Mouse (Mus musculus) liver, embryonic 14.5 days (tissue): Measurements from ENCODE around the gene Cacng2.

Experiments used
- CTCF ChIP-seq: IDR thresholded peaks from 2 replicates; pipeline ENCODE4 v1.5.1; 2016; ENCODE audit warnings: antibody characterized with exemption, low read depth, control low read depth
- EP300 ChIP-seq: IDR thresholded peaks from 2 replicates; pipeline ENCODE4 v1.6.1; 2016; ENCODE audit warnings: antibody characterized with exemption, low read depth

DNA sequence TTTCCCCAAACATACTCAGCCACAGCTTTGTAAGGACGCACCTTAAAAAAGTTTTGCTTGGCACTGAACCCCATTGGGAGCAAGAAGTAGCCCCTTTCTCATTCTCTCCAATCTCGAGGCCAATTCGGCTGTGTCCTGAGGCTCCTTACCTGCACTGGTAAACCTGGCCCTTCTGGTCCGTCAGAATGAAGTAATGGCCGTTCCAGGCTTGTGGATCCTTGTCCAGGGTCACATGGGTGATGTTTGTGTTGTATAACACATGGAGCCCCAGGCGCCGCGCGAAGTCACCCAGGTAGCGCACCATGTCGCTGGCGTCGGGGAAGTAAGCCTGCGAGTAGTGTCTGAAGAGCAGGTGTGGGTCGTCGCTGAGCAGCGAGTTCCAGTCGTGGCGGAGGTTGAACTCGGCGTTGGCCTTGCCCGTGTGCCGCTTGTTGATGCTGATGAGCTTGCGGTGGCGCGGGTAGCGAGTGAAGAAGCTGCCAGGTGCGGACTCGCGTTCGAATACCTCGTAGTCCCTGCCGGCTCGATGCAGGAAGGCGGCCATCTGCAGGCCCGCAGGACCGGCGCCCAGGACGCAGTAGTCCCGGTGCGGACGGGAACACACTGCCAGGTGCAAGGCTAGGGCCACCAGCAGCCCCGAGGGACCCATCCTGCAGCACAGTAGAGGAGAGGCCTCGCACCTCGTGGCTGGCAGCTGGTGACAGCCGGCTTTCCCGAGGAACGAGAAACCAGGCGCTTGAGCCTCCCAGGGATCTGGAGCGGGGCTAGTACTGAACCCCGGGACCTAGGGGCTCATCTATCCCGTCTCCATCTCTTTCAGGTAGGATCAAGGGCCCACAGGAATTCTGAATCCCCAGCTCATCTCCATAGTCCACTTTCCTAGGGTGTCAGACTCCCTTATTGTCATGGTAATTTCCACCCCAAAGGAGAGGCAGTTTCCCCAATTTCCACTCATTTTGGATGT is 164.1 kb downstream of the Cacng2 start:
- TF ChIP-seq CTCF, result no peak
- no peak for TF ChIP-seq EP300
